Mouse (Mus musculus) midbrain, embryonic 16.5 days (tissue): Measurements from ENCODE around the gene Ceacam20. TPM values are rescaled to one million over a fixed set of nuclear protein-coding genes. Genes with fewer than 3 reads are reported as not detected.

ENCODE experiments used
- polyA plus RNA-seq: library from polyadenylated mRNA; unstranded; fragments of >200 nt; fragmentation: Nextera tagmentation; extraction: Ambion mirVana; gene quantifications from 2 replicates; pipeline ENCODE4 v1.2.1, GENCODE M21; 2015

The Ceacam20 gene
- polyA plus RNA-seq, 1 experiment from 2014 or later: not detected

Other genes with a start within 250 kb of the Ceacam20 start
- gene Tomm40, start 250.0 kb upstream of the Ceacam20 start, polyA plus RNA-seq: 113 and 118 TPM in 2 replicates
- gene Nectin2, start 214.9 kb upstream of the Ceacam20 start, polyA plus RNA-seq: 55.3 and 56.7 TPM in 2 replicates
- 10.5 and 14.0 TPM in 2 replicates for gene Bcam, start 194.4 kb upstream of the Ceacam20 start, polyA plus RNA-seq
- 0.44 and 0.49 TPM in 2 replicates for gene Cblc, start 168.6 kb upstream of the Ceacam20 start, polyA plus RNA-seq
- gene Bcl3, start 142.6 kb upstream of the Ceacam20 start, polyA plus RNA-seq: 0.65 and 1.0 TPM in 2 replicates
- 21.3 and 23.9 TPM in 2 replicates for gene Gm19345, start 113.4 kb upstream of the Ceacam20 start, polyA plus RNA-seq
- 1.6 and 1.8 TPM in 2 replicates for gene Ceacam16, start 104.1 kb upstream of the Ceacam20 start, polyA plus RNA-seq
- gene Ceacam19, start 77.4 kb upstream of the Ceacam20 start, polyA plus RNA-seq: not detected in 2 replicates
- gene Pvr, start 44.3 kb upstream of the Ceacam20 start, polyA plus RNA-seq: 9.3 and 11.5 TPM in 2 replicates
- not detected in 2 replicates for gene Igsf23, start 14.7 kb upstream of the Ceacam20 start, polyA plus RNA-seq
- not detected in 2 replicates for gene Nlrp9b, start 26.1 kb downstream of the Ceacam20 start, polyA plus RNA-seq
- gene Vmn1r91, start 134.3 kb downstream of the Ceacam20 start, polyA plus RNA-seq: not detected in 2 replicates
- gene Gm16442, start 157.2 kb downstream of the Ceacam20 start, polyA plus RNA-seq: not detected in 2 replicates
- gene Vmn1r93, start 173.7 kb downstream of the Ceacam20 start, polyA plus RNA-seq: not detected in 2 replicates
- not detected in 2 replicates for gene Vmn1r94, start 203.0 kb downstream of the Ceacam20 start, polyA plus RNA-seq
- gene Vmn1r95, start 228.3 kb downstream of the Ceacam20 start, polyA plus RNA-seq: not detected in 2 replicates
- gene Gm6164, start 240.2 kb downstream of the Ceacam20 start, polyA plus RNA-seq: not detected in 2 replicates